Comparison of ENCODE assay signal across 17 mouse cellular contexts in the genomic region with DNA sequence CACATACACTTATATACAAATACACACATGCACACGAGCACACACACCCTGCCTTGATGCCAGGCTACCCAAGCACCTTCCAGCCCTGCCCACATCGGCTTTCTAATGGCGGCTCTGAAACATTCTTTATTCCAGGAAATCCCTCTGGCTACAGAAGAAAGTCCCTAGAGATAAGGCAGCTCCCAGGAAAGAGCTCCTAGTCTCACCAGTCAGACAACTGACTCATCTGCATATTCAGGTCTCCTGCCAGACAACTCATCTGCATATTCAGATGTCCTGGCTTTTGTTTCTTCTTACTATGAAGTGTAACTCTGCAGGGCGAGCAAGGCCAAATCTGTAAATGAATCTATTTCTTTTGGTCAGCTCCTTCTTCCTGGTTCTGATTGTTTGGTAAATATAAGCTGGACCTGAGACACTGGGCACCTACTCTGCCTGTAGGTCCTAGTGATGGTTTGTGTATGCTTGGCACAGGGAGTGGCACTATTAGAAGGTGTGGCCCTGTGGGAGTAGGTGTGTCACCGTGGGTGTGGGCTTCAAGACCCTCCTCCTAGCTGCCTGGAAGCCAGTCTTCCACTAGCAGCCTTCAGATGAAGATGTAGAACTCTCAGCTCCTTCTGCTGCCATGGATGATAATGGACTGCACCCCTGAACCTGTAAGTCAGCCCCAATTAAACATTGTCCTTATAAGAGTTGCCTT. TPM values are rescaled to one million over a fixed set of nuclear protein-coding genes. Genes with fewer than 3 reads are reported as not detected.
DNase-seq lines count a peak whose midpoint lies in the region; ATAC-seq and TF ChIP-seq lines count a peak whose summit lies in the region.
"Had no signal": no experiment of that assay in that cellular context is flagged by ENCODE, and none has a peak within 500 bp of the region (broad histone marks: within the 10 kb centered on the region; RNA-seq: fewer than 3 reads in every experiment).

No protein-coding gene starts in this region.

- H3K9ac ChIP-seq in embryonic facial prominence, embryonic 13.5 days: no peak overlapping the region
- H3K9ac ChIP-seq in kidney, embryonic 16.5 days (replicated peaks; ENCODE audit: low read length): no peak overlapping the region
- H3K9ac ChIP-seq in ES-E14 (ENCODE audit: insufficient read depth, low read depth, low read length, poor library complexity, severe bottlenecking): no peak overlapping the region
- peak overlapping the region; percentile 44 for H3K9ac ChIP-seq in liver, embryonic 14.5 days (replicated peaks)
- H3K9ac ChIP-seq: embryonic facial prominence, embryonic 12.5 days; hindbrain, embryonic 14.5 days had no signal

- no peak for TF ChIP-seq CTCF in liver, embryonic 14.5 days (IDR thresholded peaks at IDR 0.05; ENCODE audit: low read depth)

- H3K4me3 ChIP-seq in embryonic facial prominence, embryonic 13.5 days: no peak overlapping the region
- H3K4me3 ChIP-seq in embryonic facial prominence, embryonic 10.5 days: no peak overlapping the region
- H3K4me3 ChIP-seq in kidney, embryonic 16.5 days (ENCODE audit: low read length): no peak overlapping the region
- H3K4me3 ChIP-seq in ES-E14 (ENCODE audit: insufficient read depth in 1 of 2, low read depth in 1 of 2, low read length in 2 of 2, poor library complexity in 1 of 2, severe bottlenecking in 1 of 2): peak overlapping the region; percentile 28 to 38; a peak in 2 of 4 replicates
- peak overlapping the region; percentile 30 to 44; a peak in 3 of 4 replicates for H3K4me3 ChIP-seq in liver, embryonic 14.5 days (ENCODE audit: insufficient read depth in 1 of 2, low read depth in 2 of 2, low read length in 2 of 2)
- H3K4me3 ChIP-seq: embryonic facial prominence, embryonic 12.5 days; layer of hippocampus, adult 2 months had no signal

- no peaks in the 10 kb centered on the region for H3K36me3 ChIP-seq in embryonic facial prominence, embryonic 13.5 days
- no peaks in the 10 kb centered on the region for H3K36me3 ChIP-seq in embryonic facial prominence, embryonic 10.5 days (replicated peaks)
- H3K36me3 ChIP-seq in kidney, embryonic 16.5 days (ENCODE audit: insufficient read depth, low read length): no peaks in the 10 kb centered on the region
- H3K36me3 ChIP-seq in ES-E14 (ENCODE audit: control insufficient read depth, insufficient read depth, low read length, poor library complexity, severe bottlenecking): peaks cover 6% of the 10 kb centered on the region; the same call in 1 of the 2 replicates
- H3K36me3 ChIP-seq in liver, embryonic 14.5 days (replicated peaks; ENCODE audit: control insufficient read depth, insufficient read depth, low read depth): peaks cover 26% of the 10 kb centered on the region
- H3K36me3 ChIP-seq: embryonic facial prominence, embryonic 12.5 days had no signal

- TF ChIP-seq EP300 in liver, embryonic 14.5 days (IDR thresholded peaks at IDR 0.05; ENCODE audit: low read depth): no peak

- 55% methylated on average over 5 of the region's 5 CpGs for WGBS in embryonic facial prominence, embryonic 13.5 days
- 62% methylated on average over 5 of the region's 5 CpGs for WGBS in embryonic facial prominence, embryonic 10.5 days
- WGBS in kidney, embryonic 16.5 days: 64% methylated on average over 5 of the region's 5 CpGs
- WGBS in liver, embryonic 14.5 days (ENCODE audit: insufficient replicate concordance): 36% methylated on average over 5 of the region's 5 CpGs

- no peak overlapping the region for H3K4me2 ChIP-seq in embryonic facial prominence, embryonic 13.5 days
- no peak overlapping the region for H3K4me2 ChIP-seq in kidney, embryonic 16.5 days (replicated peaks; ENCODE audit: low read depth, low read length)
- H3K4me2 ChIP-seq in liver, embryonic 14.5 days (ENCODE audit: low read depth): peak overlapping the region; percentile 43
- H3K4me2 ChIP-seq: embryonic facial prominence, embryonic 12.5 days; hindbrain, embryonic 14.5 days had no signal

- no peak for DNase-seq in embryonic facial prominence, embryonic 10.5 days (ENCODE audit: low spot score)
- DNase-seq in kidney, adult 11 months: no peak
- DNase-seq in ES-E14 (ENCODE audit: low read depth, low spot score): no peak
- peak in 1 of 3 experiments; percentile 70 for DNase-seq in liver, embryonic 14.5 days (ENCODE audit: low read depth in 3 of 3, low spot score in 3 of 3)
- DNase-seq in left cerebral cortex, postnatal 4 days: no peak
- DNase-seq in testis, postnatal 14 days (ENCODE audit: low spot score): no peak
- DNase-seq: adrenal gland, postnatal 14 days; cerebellum, adult 11-12 months; heart, adult 11 months; right cerebral cortex, adult 18-20 months had no signal

- peak overlapping the region; percentile 33; the same call in 1 of the 2 replicates for H3K27ac ChIP-seq in embryonic facial prominence, embryonic 13.5 days
- no peak overlapping the region for H3K27ac ChIP-seq in embryonic facial prominence, embryonic 10.5 days (replicated peaks)
- H3K27ac ChIP-seq in kidney, embryonic 16.5 days (ENCODE audit: low read length): peak overlapping the region; percentile 77
- peak overlapping the region; percentile 55; the same call in 1 of the 2 replicates for H3K27ac ChIP-seq in ES-E14 (ENCODE audit: insufficient read depth, low read depth, low read length, poor library complexity, severe bottlenecking)
- H3K27ac ChIP-seq in liver, embryonic 14.5 days: peak overlapping the region; percentile 77
- H3K27ac ChIP-seq: embryonic facial prominence, embryonic 12.5 days; hindbrain, embryonic 14.5 days; layer of hippocampus, adult 2 months had no signal

- H3K9me3 ChIP-seq in embryonic facial prominence, embryonic 13.5 days: no peaks in the 10 kb centered on the region
- H3K9me3 ChIP-seq in embryonic facial prominence, embryonic 10.5 days: no peaks in the 10 kb centered on the region
- no peaks in the 10 kb centered on the region for H3K9me3 ChIP-seq in kidney, embryonic 16.5 days (ENCODE audit: low read length)
- H3K9me3 ChIP-seq in ES-E14 (ENCODE audit: control insufficient read depth, insufficient read depth, low read depth, low read length): no peaks in the 10 kb centered on the region
- H3K9me3 ChIP-seq in liver, embryonic 14.5 days (ENCODE audit: control insufficient read depth, low read length): no peaks in the 10 kb centered on the region
- H3K9me3 ChIP-seq: embryonic facial prominence, embryonic 12.5 days had no signal

- ATAC-seq in embryonic facial prominence, embryonic 13.5 days (ENCODE audit: insufficient number of reproducible peaks, insufficient read depth, low FRiP score, low TSS enrichment, low read depth): no peak
- no peak for ATAC-seq in kidney, embryonic 16.5 days (ENCODE audit: low FRiP score, low TSS enrichment)
- ATAC-seq in liver, embryonic 14.5 days (ENCODE audit: insufficient read depth): peak; percentile 60; the same call in 1 of the 2 replicates

- no peaks in the 10 kb centered on the region for H3K27me3 ChIP-seq in embryonic facial prominence, embryonic 13.5 days
- no peaks in the 10 kb centered on the region; the same call in 1 of the 2 replicates for H3K27me3 ChIP-seq in embryonic facial prominence, embryonic 10.5 days (replicated peaks; ENCODE audit: low read depth, poor library complexity, severe bottlenecking)
- no peaks in the 10 kb centered on the region for H3K27me3 ChIP-seq in kidney, embryonic 16.5 days (ENCODE audit: insufficient read depth, low read length)
- no peaks in the 10 kb centered on the region for H3K27me3 ChIP-seq in liver, embryonic 14.5 days (ENCODE audit: control insufficient read depth, insufficient read depth, low read length)
- H3K27me3 ChIP-seq: embryonic facial prominence, embryonic 12.5 days had no signal

- intact Hi-C loops in left cerebral cortex, postnatal 4 days (cut with DNase I): no loop called here

- in situ Hi-C loops in ES-E14 (cut with MboI; ENCODE audit: low sequenced_read_pairs in 2 of 2, unreplicated experiment in 2 of 2): no loop called here

- peaks cover 37% of the 10 kb centered on the region for H3K4me1 ChIP-seq in embryonic facial prominence, embryonic 13.5 days
- H3K4me1 ChIP-seq in embryonic facial prominence, embryonic 10.5 days: peaks cover 68% of the 10 kb centered on the region
- H3K4me1 ChIP-seq in kidney, embryonic 16.5 days (ENCODE audit: insufficient read depth, low read length): peaks cover 51% of the 10 kb centered on the region
- H3K4me1 ChIP-seq in ES-E14 (ENCODE audit: control insufficient read depth in 2 of 2, insufficient read depth in 2 of 2, low read length in 2 of 2, poor library complexity in 1 of 2): peaks cover 10 to 51% of the 10 kb centered on the region in 2 experiments
- H3K4me1 ChIP-seq in liver, embryonic 14.5 days (replicated peaks; ENCODE audit: control insufficient read depth in 2 of 2, insufficient read depth in 2 of 2, low read length in 1 of 2): peaks cover 33 to 47% of the 10 kb centered on the region in 2 experiments

RNA-seq across cellular contexts. Expression of a gene that starts 12.5 kb away (rescaled TPM):
- polyA plus RNA-seq in embryonic facial prominence, embryonic 13.5 days (2015; fragmentation: Nextera tagmentation; extraction: Ambion mirVana): 1.0 and 1.3 TPM in 2 replicates
- polyA plus RNA-seq in embryonic facial prominence, embryonic 10.5 days (2016; fragmentation: Nextera tagmentation; extraction: Ambion mirVana): 0.18 TPM in 1 of 2 replicates, not detected in the other
- 0.49 and 0.81 TPM in 2 replicates for polyA plus RNA-seq in kidney, embryonic 16.5 days (2015; fragmentation: Nextera tagmentation; extraction: Ambion mirVana)
- 1.4 and 2.4 TPM in 2 replicates for total RNA-seq in ES-E14 (2012; rRNA removed)
- 0.61 and 0.63 TPM in 2 replicates for polyA plus RNA-seq in liver, embryonic 14.5 days (2012; rRNA removed)
- 0.24 and 0.44 TPM in 2 replicates for polyA plus RNA-seq in liver, embryonic 14.5 days (2014; fragmentation: Nextera tagmentation; extraction: Ambion mirVana)
- total RNA-seq in left cerebral cortex, postnatal 4 days (2021): 1 to 10 TPM; 1.4 to 2.1 TPM

RNA-seq across cellular contexts. Expression of a gene that starts 20.3 kb away (rescaled TPM):
- polyA plus RNA-seq in embryonic facial prominence, embryonic 13.5 days (2015; fragmentation: Nextera tagmentation; extraction: Ambion mirVana): 5.8 and 6.0 TPM in 2 replicates
- polyA plus RNA-seq in embryonic facial prominence, embryonic 10.5 days (2016; fragmentation: Nextera tagmentation; extraction: Ambion mirVana): 4.7 and 5.1 TPM in 2 replicates
- polyA plus RNA-seq in kidney, embryonic 16.5 days (2015; fragmentation: Nextera tagmentation; extraction: Ambion mirVana): 17.4 and 19.5 TPM in 2 replicates
- total RNA-seq in ES-E14 (2012; rRNA removed): 5.0 and 10.0 TPM in 2 replicates
- 13.1 and 13.2 TPM in 2 replicates for polyA plus RNA-seq in liver, embryonic 14.5 days (2012; rRNA removed)
- 8.9 and 9.8 TPM in 2 replicates for polyA plus RNA-seq in liver, embryonic 14.5 days (2014; fragmentation: Nextera tagmentation; extraction: Ambion mirVana)
- 10 to 100 TPM; 51.0 to 52.2 TPM for total RNA-seq in left cerebral cortex, postnatal 4 days (2021)

RNA-seq across cellular contexts. Expression of a gene that starts 38.5 kb away (rescaled TPM):
- polyA plus RNA-seq in embryonic facial prominence, embryonic 13.5 days (2015; fragmentation: Nextera tagmentation; extraction: Ambion mirVana): 10.2 and 10.5 TPM in 2 replicates
- polyA plus RNA-seq in embryonic facial prominence, embryonic 10.5 days (2016; fragmentation: Nextera tagmentation; extraction: Ambion mirVana): 20.4 and 21.8 TPM in 2 replicates
- 15.2 and 18.5 TPM in 2 replicates for polyA plus RNA-seq in kidney, embryonic 16.5 days (2015; fragmentation: Nextera tagmentation; extraction: Ambion mirVana)
- 1.8 and 2.1 TPM in 2 replicates for total RNA-seq in ES-E14 (2012; rRNA removed)
- polyA plus RNA-seq in liver, embryonic 14.5 days (2012; rRNA removed): 10.3 and 10.4 TPM in 2 replicates
- polyA plus RNA-seq in liver, embryonic 14.5 days (2014; fragmentation: Nextera tagmentation; extraction: Ambion mirVana): 6.6 and 7.3 TPM in 2 replicates
- total RNA-seq in left cerebral cortex, postnatal 4 days (2021): 10 to 100 TPM; 17.8 to 18.7 TPM

RNA-seq across cellular contexts. Expression of a gene that starts 41.5 kb away (rescaled TPM):
- polyA plus RNA-seq in embryonic facial prominence, embryonic 13.5 days (2015; fragmentation: Nextera tagmentation; extraction: Ambion mirVana): not detected in 2 replicates
- polyA plus RNA-seq in embryonic facial prominence, embryonic 10.5 days (2016; fragmentation: Nextera tagmentation; extraction: Ambion mirVana): not detected in 2 replicates
- 0.06 and 0.09 TPM in 2 replicates for polyA plus RNA-seq in kidney, embryonic 16.5 days (2015; fragmentation: Nextera tagmentation; extraction: Ambion mirVana)
- 0.09 and 0.11 TPM in 2 replicates for total RNA-seq in ES-E14 (2012; rRNA removed)
- 0.03 and 0.08 TPM in 2 replicates for polyA plus RNA-seq in liver, embryonic 14.5 days (2012; rRNA removed)
- polyA plus RNA-seq in liver, embryonic 14.5 days (2014; fragmentation: Nextera tagmentation; extraction: Ambion mirVana): 0.05 TPM in 1 of 2 replicates, not detected in the other
- under 1 TPM; 0.16 to 0.28 TPM for total RNA-seq in left cerebral cortex, postnatal 4 days (2021)
- total RNA-seq: megakaryocyte-erythroid progenitor cell, adult 5-6 weeks had no signal
- polyA plus RNA-seq: embryonic facial prominence, embryonic 12.5 days; limb, embryonic 11.5 days had no signal

Comparison
In these comparisons a context has a peak if more than half of its experiments do, and no peak if none do; other contexts are left out.
1. H3K4me3 ChIP-seq: peak in ES-E14 (2 of 2) and liver, embryonic 14.5 days (2 of 2); none in embryonic facial prominence, embryonic 13.5 days (single experiment), embryonic facial prominence, embryonic 10.5 days (single experiment) and kidney, embryonic 16.5 days (single experiment).